Mouse (Mus musculus): Measurements from ENCODE around the gene Wwc2.
A peak's percentile ranks its signal among the peaks of the same experiment; 100 is the strongest.

Gene Wwc2

DNA sequence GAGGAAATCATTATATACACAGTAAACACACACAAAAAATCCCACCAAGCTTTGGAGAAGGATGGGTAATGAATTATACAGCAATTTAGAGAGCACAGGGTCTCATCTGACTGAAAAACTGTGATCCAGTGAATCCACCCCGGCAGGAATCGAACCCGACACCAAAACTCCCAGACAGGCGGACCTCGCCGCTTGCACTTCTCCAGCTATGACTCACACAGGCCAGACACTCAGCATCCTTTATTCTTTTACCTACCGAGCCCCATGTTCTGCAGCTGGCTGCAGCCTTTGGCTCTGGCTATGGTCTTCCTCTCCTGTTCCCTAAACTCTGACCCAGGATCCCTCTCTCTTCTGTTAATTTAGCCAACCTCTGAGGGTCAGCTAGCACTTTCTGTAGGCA is 85.5 kb downstream of the Wwc2 start:
- no peak for DNase-seq (ENCODE audit: low read depth, low spot score)

DNA sequence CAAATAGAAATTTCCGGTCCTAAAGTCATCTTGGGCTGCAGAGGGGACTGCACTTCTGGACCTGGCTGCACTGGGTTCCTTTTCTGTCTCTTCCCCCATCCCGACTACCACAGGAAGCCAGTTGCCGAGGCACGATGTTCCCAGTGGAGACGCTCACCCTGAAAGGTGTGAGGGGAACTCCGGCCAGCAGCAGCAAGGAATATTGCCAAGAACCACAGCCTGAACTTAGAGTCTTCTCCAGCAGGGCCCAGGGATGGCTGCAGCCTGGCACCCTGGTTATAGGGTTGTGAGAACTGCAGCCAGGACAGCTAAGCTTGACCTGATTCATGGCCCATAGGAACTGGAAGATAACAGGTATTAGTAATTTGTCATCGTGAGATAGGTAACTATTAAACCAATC is 86.7 kb downstream of the Wwc2 start:
- no peak for DNase-seq (ENCODE audit: low read depth, low spot score)

GRCm38 (mm10) chr8:47902704-47903103 is 88.0 kb downstream of the Wwc2 start:
- no peak for DNase-seq (ENCODE audit: low read depth, low spot score)

DNA sequence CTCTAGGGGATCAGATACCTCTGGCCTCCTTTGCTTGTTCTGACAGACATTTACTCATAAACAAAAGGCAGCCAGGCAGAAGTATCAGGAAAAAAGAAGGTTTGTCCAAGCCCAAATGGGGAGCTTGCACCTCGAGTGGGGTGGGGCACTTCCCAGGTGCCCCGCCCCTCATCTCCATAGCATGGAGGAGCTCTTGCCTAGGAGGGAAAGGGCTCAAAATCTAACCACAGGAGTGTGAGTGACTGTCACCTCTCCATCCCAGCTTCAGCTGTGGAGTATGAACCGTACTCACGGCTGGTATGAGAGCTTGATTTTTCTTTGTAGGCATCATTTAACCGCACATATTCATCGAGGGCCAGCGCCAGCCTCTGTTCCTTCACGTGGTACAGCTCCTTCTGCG is 90.4 kb downstream of the Wwc2 start:
- DNase-seq (ENCODE audit: low read depth, low spot score), result no peak

- DNase-seq (ENCODE audit: low read depth, low spot score), result no peak
Observed at GRCm38 (mm10) chr8:47899891-47900290, 90.8 kb downstream of the Wwc2 start.

DNA sequence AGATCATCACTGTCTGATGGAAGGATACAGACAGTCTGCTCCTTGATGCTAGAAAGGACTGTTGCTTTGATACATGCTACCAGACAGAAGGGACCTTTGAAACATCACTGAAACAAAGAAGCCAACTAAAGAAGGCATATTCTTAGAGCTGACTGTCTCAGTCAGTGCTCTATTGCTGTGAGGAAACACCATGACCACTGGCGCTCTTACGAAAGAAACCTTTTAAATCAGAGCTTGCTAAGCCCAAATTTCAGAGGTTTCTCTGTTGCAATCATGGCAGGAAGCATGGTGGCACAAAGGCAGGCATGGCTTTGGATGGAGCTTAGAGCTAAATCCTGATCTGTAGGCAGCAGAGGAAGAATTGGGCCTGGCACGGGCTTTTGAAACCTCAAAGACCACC is 98.3 kb downstream of the Wwc2 start:
- no peak for DNase-seq (ENCODE audit: low read depth, low spot score)

DNA sequence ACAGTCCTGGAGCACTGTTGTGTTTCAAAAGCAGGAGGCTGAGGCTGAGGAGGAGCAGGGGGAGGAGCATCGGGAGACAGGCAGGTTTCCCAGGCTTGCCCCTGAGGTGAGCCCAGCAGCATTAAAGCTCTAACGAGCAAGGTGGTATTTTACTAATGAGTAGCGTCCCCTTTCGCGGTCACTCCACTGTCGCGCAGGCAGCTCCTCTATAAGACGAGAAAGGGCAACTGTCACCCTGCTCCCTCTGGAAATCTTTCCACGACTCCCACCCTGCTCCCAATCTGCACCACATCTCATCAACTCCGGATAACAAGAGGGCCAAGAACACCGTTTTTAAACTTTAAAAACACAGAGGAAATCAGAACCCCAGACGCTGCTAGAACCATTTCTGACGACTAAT is 99.1 kb downstream of the Wwc2 start:
- DNase-seq (ENCODE audit: low read depth, low spot score), result no peak

- DNase-seq (ENCODE audit: low read depth, low spot score), result no peak
Observed at GRCm38 (mm10) chr8:47890814-47891210, 99.9 kb downstream of the Wwc2 start.

GRCm38 (mm10) chr8:47889936-47890813 is 100.5 kb downstream of the Wwc2 start:
- peak; percentile 35 for DNase-seq (ENCODE audit: low read depth, low spot score)

GRCm38 (mm10) chr8:47888841-47889570 is 101.7 kb downstream of the Wwc2 start:
- DNase-seq (ENCODE audit: low read depth, low spot score), result no peak

- no peak for DNase-seq (ENCODE audit: low read depth, low spot score)
Observed at GRCm38 (mm10) chr8:47884306-47884705, 106.4 kb downstream of the Wwc2 start.

DNA sequence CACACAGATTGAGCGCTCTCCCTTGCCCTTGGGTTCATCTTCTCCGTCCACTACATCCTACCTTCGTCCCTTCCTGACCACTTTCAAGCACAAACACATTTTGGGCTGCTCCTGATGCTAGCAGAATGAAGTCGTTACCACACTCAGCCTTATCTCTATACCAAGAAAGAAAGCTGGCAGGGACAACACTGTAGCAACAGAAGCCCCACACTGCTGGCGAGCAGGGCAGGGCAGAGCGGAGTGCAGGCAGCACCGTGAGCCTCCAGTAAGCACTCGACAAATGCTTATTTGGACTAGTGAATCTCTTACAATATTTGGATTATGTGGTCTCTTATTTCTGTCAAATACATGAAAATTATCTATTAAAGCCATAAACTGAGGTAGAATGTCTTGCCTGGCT is 107.0 kb downstream of the Wwc2 start:
- DNase-seq (ENCODE audit: low read depth, low spot score), result no peak

GRCm38 (mm10) chr8:47878516-47878915 is 112.2 kb downstream of the Wwc2 start:
- DNase-seq (ENCODE audit: low read depth, low spot score), result no peak

GRCm38 (mm10) chr8:47875865-47876264 is 114.9 kb downstream of the Wwc2 start:
- DNase-seq (ENCODE audit: low read depth, low spot score), result no peak

GRCm38 (mm10) chr8:47874497-47875178 is 116.1 kb downstream of the Wwc2 start:
- DNase-seq (ENCODE audit: low read depth, low spot score), result no peak

DNA sequence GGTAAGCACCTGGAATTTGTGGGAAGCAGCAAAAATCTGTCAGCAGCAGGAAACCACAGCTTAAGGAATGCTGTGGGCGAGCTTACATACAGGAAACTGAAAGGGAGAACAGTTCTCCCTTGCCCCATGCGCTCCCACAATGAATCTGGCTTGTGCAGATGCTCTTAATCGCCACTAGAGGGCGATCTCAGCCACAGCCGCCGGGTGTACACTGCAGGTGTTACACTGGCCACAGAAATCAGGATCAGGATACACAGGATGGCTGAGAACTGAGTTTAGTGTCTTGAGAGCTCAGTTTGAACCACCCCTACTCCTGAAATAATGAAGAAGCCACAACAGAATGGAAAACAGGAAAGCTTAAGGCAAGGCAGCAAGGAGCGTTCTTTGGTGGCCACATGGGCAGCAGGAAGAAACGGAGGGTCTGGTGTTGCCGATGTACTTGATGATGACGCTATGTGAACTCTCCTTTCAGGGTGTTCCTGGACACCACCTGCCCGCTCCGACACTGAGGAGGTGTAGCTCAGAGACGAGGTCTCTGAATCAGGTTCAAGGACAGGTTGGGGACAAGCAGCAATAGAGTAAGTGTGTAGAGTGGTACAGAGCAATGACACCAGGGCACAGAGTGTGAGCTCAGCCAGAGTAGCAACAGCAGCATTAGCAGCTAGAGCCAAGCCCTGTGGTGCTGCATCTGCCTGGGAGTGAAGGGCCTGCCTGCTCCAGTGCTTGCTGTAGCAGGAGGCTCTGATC is 118.2 kb downstream of the Wwc2 start:
- peak; percentile 63 for DNase-seq (ENCODE audit: low read depth, low spot score)

- DNase-seq (ENCODE audit: low read depth, low spot score), result peak; percentile 79
Observed at GRCm38 (mm10) chr8:47867067-47867466, 123.7 kb downstream of the Wwc2 start.

DNA sequence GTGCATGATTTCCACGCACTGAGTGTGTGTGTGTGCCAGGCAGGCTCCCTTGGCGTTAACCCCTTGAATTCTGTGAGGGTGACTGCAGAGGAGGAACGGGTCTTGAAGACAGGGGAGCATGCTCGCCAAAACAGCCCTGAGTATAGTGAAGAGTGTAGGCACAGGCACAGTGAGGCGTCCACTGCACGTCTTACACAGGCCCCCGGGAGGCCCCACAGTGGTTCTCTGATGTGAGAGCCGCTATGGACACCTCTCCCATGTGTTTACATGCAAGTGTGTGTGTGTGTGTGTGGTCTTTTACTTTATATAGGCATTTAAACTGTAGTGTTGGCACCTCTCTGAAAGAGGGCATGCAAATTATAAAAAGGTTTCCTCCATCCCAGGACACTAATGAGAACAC is 124.2 kb downstream of the Wwc2 start:
- no peak for DNase-seq (ENCODE audit: low read depth, low spot score)

DNA sequence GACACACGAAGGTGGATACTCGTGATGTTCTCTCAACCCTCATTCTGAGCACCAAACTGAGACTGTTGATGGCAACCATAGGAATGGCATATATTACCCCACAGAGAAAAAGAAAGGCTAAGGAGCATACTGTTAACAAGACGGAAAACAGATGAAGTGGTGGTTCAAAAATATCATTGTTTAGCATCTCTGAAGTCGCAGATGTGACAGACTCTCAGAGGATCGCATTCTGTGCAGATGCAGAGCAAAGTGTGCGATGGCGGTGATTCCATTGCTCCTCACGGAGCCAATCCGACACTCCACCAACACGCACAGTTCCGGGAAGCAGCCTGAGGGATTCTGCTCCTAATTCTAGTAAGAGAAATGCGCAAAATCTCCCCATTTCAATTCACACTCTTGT is 131.5 kb downstream of the Wwc2 start:
- DNase-seq (ENCODE audit: low read depth, low spot score), result no peak

DNA sequence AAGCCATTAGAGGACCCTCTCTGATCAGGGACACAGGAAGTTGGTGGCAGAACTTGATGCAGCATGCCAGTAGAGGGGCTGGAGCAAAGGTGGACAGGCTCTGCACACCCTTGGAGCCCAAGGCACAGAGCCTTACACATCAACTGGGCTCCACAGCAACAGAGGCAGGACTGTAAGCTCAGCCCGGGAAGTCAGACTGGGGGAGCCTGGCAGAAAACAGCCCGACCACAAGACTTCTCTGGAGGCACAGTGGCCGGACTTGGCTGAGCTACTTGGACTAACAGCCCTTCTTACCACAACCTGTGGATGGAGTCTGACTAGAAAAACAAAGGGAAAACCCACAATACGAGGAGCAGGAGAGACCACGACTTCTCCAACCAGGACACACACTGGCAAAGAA is 137.4 kb downstream of the Wwc2 start:
- DNase-seq (ENCODE audit: low read depth, low spot score), result no peak

- DNase-seq (ENCODE audit: low read depth, low spot score), result no peak
Observed at GRCm38 (mm10) chr8:47852737-47853136, 138.0 kb downstream of the Wwc2 start.

Data from mesoderm, embryonic 11.5 days (tissue).